Mouse (Mus musculus) frontal cortex, postnatal 25 days (tissue): Measurements from ENCODE around the gene Myod1.

ENCODE experiments used
- DNase-seq, 2 experiments: peaks; one replicate each; pipeline ENCODE4 v3.0.0; 2022; ENCODE audit warnings: low spot score in 2 of 2

Gene Myod1

GRCm38 (mm10) chr7:46415818-46416425 lies 39.6 kb downstream of the Myod1 start:
- DNase-seq: peak in 1 of 2 experiments; percentile 41

- no peak for DNase-seq
Measured at GRCm38 (mm10) chr7:46417467-46417866, 41.2 kb downstream of the Myod1 start.

GRCm38 (mm10) chr7:46418102-46418622 lies 41.9 kb downstream of the Myod1 start:
- no peak for DNase-seq

GRCm38 (mm10) chr7:46421535-46421934 lies 45.3 kb downstream of the Myod1 start:
- DNase-seq: peak in 1 of 2 experiments; percentile 38

GRCm38 (mm10) chr7:46422052-46422763 lies 45.9 kb downstream of the Myod1 start:
- DNase-seq: no peak

GRCm38 (mm10) chr7:46422764-46423412 lies 46.6 kb downstream of the Myod1 start:
- DNase-seq: peak; percentile 66 to 74

GRCm38 (mm10) chr7:46423951-46424350 lies 47.7 kb downstream of the Myod1 start:
- DNase-seq: no peak

- no peak for DNase-seq
Measured at GRCm38 (mm10) chr7:46425012-46425411, 48.7 kb downstream of the Myod1 start.
